ENCODE assay signal across 21 mouse cellular contexts in genomic region chr6:137807296-137807695, GRCm38 (mm10).
"Had no signal": no experiment of that assay in that cellular context is flagged by ENCODE, and none has a peak within 500 bp of the region (broad histone marks: within the 10 kb centered on the region; RNA-seq: fewer than 3 reads in every experiment).

No protein-coding gene starts in this region.

- H3K4me3 ChIP-seq: layer of hippocampus, adult 2 months; lung, embryonic 15.5 days; megakaryocyte, embryonic 14.5 days; midbrain, embryonic 10.5 days; midbrain, embryonic 13.5 days; myocyte; neural tube, embryonic 13.5 days had no signal

- H3K9me3 ChIP-seq: lung, embryonic 15.5 days; neural tube, embryonic 13.5 days had no signal

- ATAC-seq: midbrain, embryonic 13.5 days; midbrain, embryonic 16.5 days had no signal

- H3K9ac ChIP-seq: liver, embryonic 14.5 days; lung, embryonic 15.5 days; midbrain, embryonic 13.5 days; neural tube, embryonic 13.5 days had no signal

- H3K27me3 ChIP-seq: lung, embryonic 15.5 days; megakaryocyte, embryonic 14.5 days; midbrain, embryonic 13.5 days; neural tube, embryonic 13.5 days had no signal

- H3K4me1 ChIP-seq: lung, embryonic 15.5 days; midbrain, embryonic 13.5 days; neural tube, embryonic 13.5 days had no signal

- H3K4me2 ChIP-seq: liver, embryonic 11.5 days; lung, embryonic 15.5 days; midbrain, embryonic 13.5 days; neural tube, embryonic 13.5 days had no signal

- H3K27ac ChIP-seq: layer of hippocampus, adult 2 months; liver, embryonic 14.5 days; lung, embryonic 15.5 days; midbrain, embryonic 10.5 days; midbrain, embryonic 13.5 days; neural tube, embryonic 13.5 days had no signal

- H3K36me3 ChIP-seq: lung, embryonic 15.5 days; midbrain, embryonic 13.5 days; neural tube, embryonic 13.5 days had no signal

- DNase-seq: kidney, adult 9 months; kidney, postnatal 14 days; kidney, postnatal 4 days; layer of hippocampus, adult 9-11 months; lung, postnatal 10 days; lung, postnatal 36 days; retina, postnatal 1 day; right cerebral cortex, postnatal 25 days; spleen, adult 18-20 months; thymus, adult 18-20 months; thymus, postnatal 36 days had no signal
